Mouse (Mus musculus) spleen, adult 2 months (tissue): Measurements from ENCODE around the gene Wdr89. TPM values are rescaled to one million over a fixed set of nuclear protein-coding genes. Genes with fewer than 3 reads are reported as not detected.
"Not testable (repeated sequence)": the region's sequence is repeated elsewhere in the genome, so short reads cannot be mapped to it uniquely, and the experiment has no call there.

Experiments
- DNase-seq, 2 experiments: peaks; one replicate each; pipeline versions ENCODE4 v3.0.0 to v3.0.0-alpha.2; 2012 to 2021; ENCODE audit warnings: low spot score in 2 of 2, low read depth in 1 of 2
- H3K27ac ChIP-seq: fragments of 200-500 bp; 2 replicates; pipeline ENCODE4 v1.5.1; 2012; ENCODE audit warnings: low read length, inconsistent platforms; ENCODE audit not compliant: insufficient read depth
- H3K27me3 ChIP-seq: fragments of 200-500 bp; 2 replicates; pipeline ENCODE4 v1.6.1; 2012; ENCODE audit warnings: mild to moderate bottlenecking, moderate library complexity, low read length, inconsistent platforms; ENCODE audit not compliant: control insufficient read depth, insufficient read depth
- H3K36me3 ChIP-seq: fragments of 200-500 bp; 2 replicates; pipeline ENCODE4 v1.6.1; 2012; ENCODE audit warnings: mild to moderate bottlenecking, low read length, inconsistent platforms; ENCODE audit not compliant: control insufficient read depth, insufficient read depth
- H3K4me1 ChIP-seq: fragments of 200-500 bp; 2 replicates; pipeline ENCODE4 v1.6.1; 2011; ENCODE audit warnings: inconsistent platforms; ENCODE audit not compliant: control insufficient read depth, insufficient read depth, insufficient read length
- H3K4me3 ChIP-seq: fragments of 200-500 bp; 2 replicates; pipeline ENCODE4 v1.5.1; 2011; ENCODE audit warnings: mild to moderate bottlenecking, inconsistent platforms; ENCODE audit not compliant: insufficient read depth, insufficient read length; ENCODE audit errors: extremely low read depth
- CTCF ChIP-seq: fragments of 200-500 bp; IDR thresholded peaks from 2 replicates; pipeline ENCODE4 v1.5.1; 2011; ENCODE audit warnings: mild to moderate bottlenecking, inconsistent platforms; ENCODE audit not compliant: insufficient read depth, insufficient read length, insufficient replicate concordance; ENCODE audit errors: extremely low read depth
- POLR2A ChIP-seq: fragments of 200-500 bp; IDR thresholded peaks from 2 replicates; pipeline ENCODE4 v1.6.1; 2011; ENCODE audit warnings: low read depth, low read length, inconsistent platforms
- WGBS: fragments of 180-500 bp; shearing (Covaris S2); methylation state at CpG from one replicate; pipeline ENCODE4 v1.1.7; 2018; 5-methylcytosine and 5-hydroxymethylcytosine counted together
- polyA plus RNA-seq: library from polyadenylated mRNA; depleted of rRNA; stranded (reverse); fragments of >200 nt; gene quantifications from 2 replicates; pipeline ENCODE4 v1.2.3, GENCODE M21; 2012; rRNA removed

The Wdr89 gene
- polyA plus RNA-seq: 3.0 and 4.0 TPM in 2 replicates

DNA sequence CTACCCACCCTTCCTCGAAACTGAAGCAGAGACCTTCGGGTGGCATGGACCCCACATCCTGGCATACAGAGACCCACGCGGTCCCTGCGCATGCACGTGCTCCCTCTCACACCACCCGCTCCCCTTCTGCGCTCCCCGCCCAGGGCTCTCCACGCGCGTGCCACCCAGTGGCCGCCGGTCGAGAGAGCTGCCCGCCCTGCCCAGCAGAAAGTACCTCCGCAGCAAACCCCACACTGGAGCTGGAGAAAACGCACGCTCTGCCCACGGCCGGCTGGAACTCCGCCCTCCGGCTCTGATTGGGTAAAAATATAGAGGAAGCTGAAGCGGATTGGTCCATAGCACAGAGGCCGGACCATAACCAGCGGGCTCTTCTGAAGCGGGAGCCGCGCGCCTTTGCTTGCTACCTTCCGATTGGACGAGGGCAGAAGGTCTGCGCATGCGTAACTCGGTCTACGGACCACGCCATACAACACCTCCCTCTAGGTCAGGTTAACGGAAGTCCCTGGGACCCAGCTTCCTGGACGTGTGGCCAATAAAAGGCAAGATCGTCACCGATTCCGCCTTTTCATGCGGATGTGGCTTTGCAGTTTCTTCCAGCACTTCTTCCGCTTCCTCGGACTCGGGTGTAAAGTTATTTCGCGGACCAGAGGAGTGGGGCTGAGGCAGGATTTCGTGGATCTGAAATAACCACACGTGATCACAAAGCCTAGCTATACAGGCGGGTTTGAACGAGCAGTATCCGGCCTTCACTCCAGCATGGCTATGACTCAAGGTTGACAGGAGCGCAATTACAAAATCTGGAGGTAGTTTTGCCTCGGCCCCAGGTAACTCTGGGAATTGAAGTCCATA, at the start of gene Wdr89:
Gene Wdr89, minus strand, starts transcription at position 280 of the 849 bp plus-strand sequence.
- H3K36me3 ChIP-seq: no peaks in the 10 kb centered on the region
- peak within 1 kb of the TSS; percentile 80 for H3K4me3 ChIP-seq
- H3K27me3 ChIP-seq: no peaks in the 10 kb centered on the region
- H3K27ac ChIP-seq: peak within 1 kb of the TSS; percentile 94
- DNase-seq: peak; percentile 98 to 100
- peaks cover 8% of the 10 kb centered on the region for H3K4me1 ChIP-seq
- TF ChIP-seq CTCF (0 out of 2 replicates have a peak, but pooled peaks have one; percentile 2), POLR2A (peak; percentile 81)
- under 1% methylated on average over 55 of the region's 55 CpGs for WGBS

DNA sequence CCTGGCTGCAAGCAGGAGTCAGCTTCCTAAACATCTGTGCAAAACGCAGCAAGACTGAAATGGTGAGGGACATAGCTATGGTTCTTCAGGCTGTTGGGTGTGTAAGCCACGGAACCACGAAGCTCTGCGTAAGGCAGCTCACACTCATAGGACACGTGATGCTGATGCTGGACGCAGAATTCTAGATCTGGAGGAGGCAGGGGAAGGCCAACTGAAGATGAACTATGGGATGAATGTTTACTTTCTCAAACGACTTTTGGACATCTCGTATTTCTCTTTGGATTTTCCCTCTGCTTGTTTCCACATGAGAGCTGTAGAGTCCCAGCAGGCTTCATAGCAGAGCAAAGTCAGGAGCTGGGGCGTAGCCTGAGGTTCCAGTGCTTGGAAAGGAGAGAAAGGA, 44.3 kb upstream of the Wdr89 start:
- TF ChIP-seq POLR2A (no peak), CTCF (no peak)
- Histone ChIP-seq H3K4me1 (no peaks in the 10 kb centered on the region), H3K27me3 (no peaks in the 10 kb centered on the region), H3K27ac (no peak overlapping the region), H3K4me3 (no peak overlapping the region), H3K36me3 (peaks cover 6% of the 10 kb centered on the region; the same call in 1 of the 2 replicates)
- DNase-seq: no peak
- WGBS: 82% methylated on average over 9 of the region's 9 CpGs

DNA sequence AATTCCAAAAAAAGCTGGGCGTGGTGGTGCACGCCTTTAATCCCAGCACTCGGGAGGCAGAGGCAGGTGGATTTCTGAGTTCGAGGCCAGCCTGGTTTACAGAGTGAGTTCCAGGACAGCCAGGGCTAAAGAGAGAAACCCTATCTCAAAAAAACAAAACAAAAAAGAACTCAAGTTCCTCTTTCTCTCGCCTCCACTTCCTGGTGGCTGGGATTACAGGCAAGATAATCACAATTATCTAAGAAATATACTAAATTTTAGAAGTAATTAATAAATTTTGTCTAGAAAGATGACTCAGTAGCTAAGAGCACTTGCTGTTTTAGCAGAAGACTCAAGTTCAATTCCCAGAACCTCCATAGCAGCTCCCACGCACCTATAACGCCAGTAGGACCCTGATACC, 43.6 kb upstream of the Wdr89 start:
- DNase-seq, H3K4me3 ChIP-seq, H3K27ac ChIP-seq, H3K36me3 ChIP-seq, H3K4me1 ChIP-seq, H3K27me3 ChIP-seq: not testable (repeated sequence)
- 74% methylated on average over 7 of the region's 7 CpGs for WGBS

DNA sequence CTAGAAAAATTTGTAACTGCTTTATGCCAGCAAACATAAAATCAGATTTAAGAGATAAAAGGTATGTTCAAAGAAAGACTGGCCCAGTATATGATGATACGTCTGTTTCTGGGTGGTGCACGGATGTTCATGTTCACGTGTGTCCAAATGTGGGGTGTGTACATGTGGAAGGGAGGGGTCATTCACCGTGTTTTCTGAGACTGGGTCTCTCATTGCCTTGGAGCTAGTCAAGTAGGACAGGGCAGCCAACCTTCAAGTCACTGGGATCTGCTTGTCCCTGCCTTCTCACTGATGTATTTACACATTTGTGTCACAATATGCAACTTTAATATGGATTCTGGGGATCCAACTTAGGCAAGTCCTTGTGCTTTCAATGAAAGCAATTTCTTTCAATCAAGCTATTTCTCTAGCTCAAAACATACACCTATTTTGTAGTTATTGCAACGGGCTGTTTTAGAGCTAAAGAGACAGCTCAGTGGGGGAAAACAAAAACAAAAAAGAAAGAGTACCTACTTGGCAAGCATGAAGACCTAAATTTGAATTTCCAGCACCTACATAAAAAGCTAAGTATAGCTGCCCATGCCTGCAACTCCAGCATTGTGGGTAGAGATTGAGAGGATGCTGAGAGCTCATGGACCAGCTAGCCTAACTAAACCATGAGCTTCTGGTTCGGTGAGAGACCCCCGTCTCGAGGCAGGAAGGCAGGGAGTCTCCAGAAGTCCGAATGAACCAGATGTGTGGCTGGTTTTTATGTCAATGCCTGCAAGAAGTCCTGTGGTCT, 41.4 kb upstream of the Wdr89 start:
- H3K4me3 ChIP-seq: no peak overlapping the region
- TF ChIP-seq POLR2A (no peak), CTCF (no peak)

DNA sequence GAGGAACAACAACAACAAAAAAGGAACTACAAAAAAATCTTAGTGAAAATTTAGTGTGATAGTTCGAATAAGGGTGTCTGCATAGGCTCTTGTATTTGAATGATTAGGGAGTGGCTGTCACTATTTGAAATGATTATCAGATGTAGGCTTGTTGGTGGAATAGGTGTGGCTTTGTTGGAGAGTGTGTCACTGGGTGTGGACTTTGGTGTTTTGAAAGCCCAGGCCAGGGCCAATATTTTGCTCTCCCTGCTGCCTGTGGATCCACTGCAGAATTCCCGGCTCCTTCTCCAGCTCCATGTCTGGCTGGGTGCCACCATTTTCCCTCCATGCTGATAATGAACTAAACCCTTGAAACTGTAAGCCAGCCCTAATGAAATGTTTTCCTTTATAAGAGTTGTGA, 40.2 kb upstream of the Wdr89 start:
- TF ChIP-seq CTCF: no peak
- no peak for TF ChIP-seq POLR2A

More for the DNA sequence above, 41.4 kb upstream of the Wdr89 start:
- H3K36me3 ChIP-seq: peaks cover 4% of the 10 kb centered on the region; the same call in 1 of the 2 replicates
- H3K27ac ChIP-seq: no peak overlapping the region
- 95% methylated on average over 9 of the region's 9 CpGs for WGBS
- H3K4me1 ChIP-seq: no peaks in the 10 kb centered on the region
- no peaks in the 10 kb centered on the region for H3K27me3 ChIP-seq
- no peak for DNase-seq

DNA sequence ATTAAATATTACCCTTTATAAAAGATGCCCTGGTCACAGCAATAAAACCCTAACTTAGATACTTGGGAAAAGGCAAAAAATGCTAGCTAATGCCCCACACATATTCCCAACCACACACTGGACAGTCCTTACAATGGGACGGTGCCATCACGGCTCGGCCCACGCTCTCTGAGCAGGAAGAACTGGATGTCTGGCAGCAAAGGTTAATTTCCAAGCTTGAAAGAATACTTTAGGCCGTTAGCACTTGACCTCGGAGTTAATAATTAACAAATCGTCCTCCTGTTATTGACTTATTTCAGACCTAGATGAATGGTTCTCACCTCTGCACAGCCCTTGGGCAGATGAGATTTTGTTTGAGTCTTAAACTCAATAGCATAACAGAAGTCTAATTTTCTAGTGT, 37.3 kb upstream of the Wdr89 start:
- TF ChIP-seq CTCF (no peak), POLR2A (no peak)
- Histone ChIP-seq H3K27ac (no peak overlapping the region), H3K36me3 (no peaks in the 10 kb centered on the region; the same call in 1 of the 2 replicates), H3K4me3 (no peak overlapping the region), H3K4me1 (no peaks in the 10 kb centered on the region), H3K27me3 (no peaks in the 10 kb centered on the region)
- WGBS: 94% methylated on average over 7 of the region's 7 CpGs
- no peak for DNase-seq

More for the DNA sequence above, 40.2 kb upstream of the Wdr89 start:
- no peak overlapping the region for H3K27ac ChIP-seq
- H3K36me3 ChIP-seq: peaks cover 4% of the 10 kb centered on the region; the same call in 1 of the 2 replicates
- 85% methylated on average over 2 of the region's 2 CpGs for WGBS
- H3K4me3 ChIP-seq: no peak overlapping the region
- DNase-seq: no peak
- no peaks in the 10 kb centered on the region for H3K4me1 ChIP-seq
- H3K27me3 ChIP-seq: no peaks in the 10 kb centered on the region
